Mouse (Mus musculus) olfactory bulb, adult 2 months (tissue): ENCODE data around the gene Vmn1r52.

ENCODE experiments used
- CTCF ChIP-seq: fragments of 200-500 bp; IDR thresholded peaks from 2 replicates; pipeline ENCODE4 v1.5.1; 2012; ENCODE audit warnings: low read depth, mild to moderate bottlenecking, low read length, moderate library complexity; ENCODE audit not compliant: insufficient read depth
- POLR2A ChIP-seq: fragments of 200-500 bp; IDR thresholded peaks from 2 replicates; pipeline ENCODE4 v1.6.1; 2012; ENCODE audit warnings: mild to moderate bottlenecking, low read depth, low read length, moderate library complexity; ENCODE audit not compliant: insufficient read depth

- no peak for TF ChIP-seq CTCF
- no peak for TF ChIP-seq POLR2A
These were observed 14.5 kb upstream of the Vmn1r52 start for GRCm38 (mm10) chr6:90160139-90160538.
